Mouse (Mus musculus) v-Abl transformed pro-B cells (cell line): ENCODE data around the gene Fgf15.

ENCODE experiments used
- in situ Hi-C, 2 experiments: fragments of 400-800 bp; cut with MboI; formaldehyde crosslinking; loops; one replicate each; pipeline ENCODE4 v1.15.1; 2025; ENCODE audit not compliant: unreplicated experiment in 2 of 2

The Fgf15 gene

GRCm38 (mm10) chr7:144896294-144897218 is at the start of gene Fgf15:
Gene Fgf15 (plus strand): TSS chr7:144896531.
- in situ Hi-C loops, result loop anchor here in 1 of 2 experiments (5.0 to 10.0 kb wide), 2 partner anchors 304 to 682 kb away; no protein-coding TSS in a partner anchor

DNA sequence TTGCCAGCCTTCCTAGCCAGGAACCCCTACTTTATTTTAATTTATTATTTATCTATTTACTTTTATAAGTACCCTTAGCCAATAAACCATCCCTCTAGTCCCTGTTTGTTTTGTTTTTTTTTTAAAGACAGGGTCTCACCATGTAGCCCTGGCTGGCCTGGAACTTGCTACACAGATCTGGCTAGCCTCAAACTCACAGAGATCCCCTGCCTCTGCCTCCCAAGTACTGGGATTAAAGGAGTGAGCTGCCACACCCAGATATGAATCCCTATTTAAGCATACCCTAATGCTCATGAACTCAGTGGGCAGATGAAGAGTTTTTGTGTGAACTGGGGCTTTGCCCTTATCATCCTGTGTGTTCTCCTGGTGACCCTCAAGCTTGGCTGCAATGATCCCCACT is 49.3 kb upstream of the Fgf15 start, which contains the start of gene Fgf4:
Gene Fgf4, plus strand, starts transcription at position 301 of the 400 bp plus-strand sequence.
- in situ Hi-C loops, result loop anchor here in 1 of 2 experiments (5.0 kb wide), 1 partner anchor 395 kb away; no protein-coding TSS in a partner anchor

GRCm38 (mm10) chr7:144851321-144851720 is 45.0 kb upstream of the Fgf15 start:
- in situ Hi-C loops, result no loop called here

- in situ Hi-C loops, result no loop called here
These were observed 41.4 kb upstream of the Fgf15 start for GRCm38 (mm10) chr7:144854966-144855365.

DNA sequence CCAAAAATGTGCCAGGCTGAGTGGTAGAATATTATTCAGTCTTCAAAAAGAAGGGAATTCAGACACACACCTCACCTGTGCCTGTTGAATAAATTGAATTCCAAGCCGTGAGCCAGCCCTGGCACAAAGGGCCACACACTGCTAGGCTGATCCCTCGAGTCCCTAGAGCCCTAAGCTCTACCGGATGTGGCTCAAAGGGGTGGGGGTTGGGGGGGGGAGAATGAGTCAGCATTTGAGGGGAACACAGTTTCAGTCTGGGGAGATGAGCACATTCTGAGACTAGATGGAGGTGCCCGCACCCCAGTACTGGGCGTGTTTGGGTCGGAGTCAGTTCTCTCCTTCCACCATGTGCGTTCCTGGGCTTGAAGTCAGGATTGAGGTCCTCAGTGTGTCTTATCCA is 39.2 kb upstream of the Fgf15 start:
- in situ Hi-C loops, result no loop called here

GRCm38 (mm10) chr7:144857826-144858342 is 38.4 kb upstream of the Fgf15 start:
- in situ Hi-C loops, result no loop called here

DNA sequence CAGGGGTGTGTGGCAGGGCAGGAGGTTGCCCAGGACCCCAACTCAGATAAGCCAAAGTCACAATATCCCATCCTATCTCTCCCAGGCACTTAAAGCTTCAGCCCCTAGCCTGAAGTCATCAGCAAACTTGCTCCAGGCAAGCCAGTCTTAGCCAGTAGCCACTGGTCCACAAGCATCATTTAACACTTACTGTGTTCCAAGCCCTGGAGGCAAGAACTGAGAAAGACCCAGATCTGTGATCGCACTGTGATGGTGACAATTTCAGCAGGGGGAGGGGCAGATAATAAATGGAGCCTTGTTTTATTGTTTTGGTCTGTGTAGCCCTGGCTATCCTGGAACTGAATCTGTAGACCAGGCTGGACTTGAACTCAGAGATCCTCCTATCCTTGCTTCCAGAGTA is 37.6 kb upstream of the Fgf15 start:
- in situ Hi-C loops, result no loop called here

DNA sequence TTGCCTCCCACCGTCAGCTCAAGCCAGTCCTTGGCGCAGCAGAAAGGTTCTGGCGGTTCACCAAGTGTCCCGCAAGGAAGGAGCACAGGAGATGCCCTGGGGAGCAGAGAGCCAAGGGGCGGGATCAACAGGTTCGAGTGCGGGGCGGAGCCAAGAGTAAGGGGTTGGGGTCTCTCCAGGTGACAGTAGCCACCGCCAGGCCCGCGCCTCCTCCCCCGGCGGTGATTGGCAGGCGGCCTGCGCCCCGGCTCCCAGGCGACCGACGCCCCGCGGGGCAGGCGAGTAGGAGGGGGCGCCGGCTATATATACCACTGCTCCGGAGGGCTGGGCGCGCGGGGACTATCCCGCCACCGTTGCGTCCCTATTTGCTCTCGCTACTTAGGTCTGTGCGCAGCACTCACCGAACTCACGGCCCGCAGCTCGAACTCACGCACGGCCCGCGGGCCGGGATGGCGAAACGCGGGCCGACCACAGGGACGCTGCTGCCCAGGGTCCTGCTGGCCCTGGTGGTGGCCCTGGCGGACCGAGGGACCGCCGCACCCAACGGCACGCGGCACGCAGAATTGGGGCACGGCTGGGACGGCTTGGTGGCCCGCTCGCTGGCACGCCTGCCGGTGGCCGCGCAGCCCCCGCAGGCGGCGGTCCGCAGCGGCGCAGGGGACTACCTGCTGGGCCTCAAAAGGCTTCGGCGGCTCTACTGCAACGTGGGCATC is 35.1 kb upstream of the Fgf15 start:
- in situ Hi-C loops, result no loop called here

GRCm38 (mm10) chr7:144861769-144862070 is 34.6 kb upstream of the Fgf15 start:
- in situ Hi-C loops, result no loop called here

GRCm38 (mm10) chr7:144862126-144862525 is 34.2 kb upstream of the Fgf15 start:
- in situ Hi-C loops, result no loop called here

DNA sequence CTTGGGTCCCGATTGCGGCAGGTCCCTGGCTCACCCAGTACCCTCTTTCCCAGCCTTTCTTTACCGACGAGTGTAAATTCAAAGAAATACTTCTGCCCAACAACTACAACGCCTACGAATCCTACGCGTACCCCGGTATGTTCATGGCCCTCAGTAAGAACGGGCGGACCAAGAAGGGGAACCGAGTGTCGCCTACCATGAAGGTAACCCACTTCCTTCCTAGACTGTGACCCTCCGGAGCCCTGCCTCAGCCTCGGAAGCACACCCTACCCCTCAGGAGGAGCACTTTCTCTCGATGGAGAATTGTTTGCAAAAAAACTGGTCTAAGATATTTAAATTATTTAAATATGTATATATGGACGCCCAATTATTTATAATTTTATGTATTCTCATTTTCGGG is 33.6 kb upstream of the Fgf15 start:
- in situ Hi-C loops, result no loop called here

- in situ Hi-C loops, result no loop called here
These were observed 33.1 kb upstream of the Fgf15 start for GRCm38 (mm10) chr7:144863196-144863595.

DNA sequence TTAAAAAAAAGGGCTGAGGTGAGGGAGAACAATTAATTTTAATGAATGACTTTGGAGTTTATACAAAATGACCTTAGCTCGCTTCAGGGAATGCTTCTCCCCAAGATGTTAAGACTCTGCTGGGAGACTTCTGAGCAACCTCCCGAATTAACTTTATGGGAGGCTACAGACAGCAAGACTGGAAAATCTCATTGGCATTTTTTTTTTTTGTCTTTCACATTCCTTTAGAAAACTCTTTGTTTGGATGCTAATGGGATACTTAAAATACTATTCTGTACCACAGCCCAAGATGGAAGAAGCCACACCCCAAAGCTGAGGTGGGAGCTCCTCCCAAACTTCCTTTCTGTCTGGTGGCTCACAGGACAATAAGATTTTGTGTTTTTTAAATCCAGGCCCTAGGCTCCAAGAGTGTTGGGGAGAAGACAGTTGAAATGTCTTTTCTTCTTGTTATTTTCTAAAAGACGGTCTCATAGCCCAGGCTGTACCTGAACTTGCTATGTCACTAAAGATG is 32.1 kb upstream of the Fgf15 start:
- in situ Hi-C loops, result no loop called here

DNA sequence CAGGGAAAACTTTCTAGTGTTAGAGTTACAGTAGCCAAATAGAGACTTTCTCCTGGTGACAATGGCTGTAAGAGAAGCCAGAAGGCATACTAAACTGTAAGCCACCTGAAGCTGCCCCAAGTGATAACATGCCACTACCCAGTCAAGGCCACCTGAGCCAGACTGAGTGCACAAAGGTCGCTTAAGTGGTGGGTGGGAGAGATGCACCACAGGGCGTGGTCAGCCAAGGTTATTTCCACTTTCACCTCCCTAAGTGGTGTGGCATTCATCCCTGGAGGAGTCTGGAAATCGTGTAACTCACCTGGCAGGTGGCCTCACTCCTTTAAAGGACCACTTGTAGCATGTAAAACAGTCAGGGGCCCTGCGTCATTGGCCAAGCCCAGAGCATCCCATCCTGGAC is 29.2 kb upstream of the Fgf15 start:
- in situ Hi-C loops, result no loop called here

DNA sequence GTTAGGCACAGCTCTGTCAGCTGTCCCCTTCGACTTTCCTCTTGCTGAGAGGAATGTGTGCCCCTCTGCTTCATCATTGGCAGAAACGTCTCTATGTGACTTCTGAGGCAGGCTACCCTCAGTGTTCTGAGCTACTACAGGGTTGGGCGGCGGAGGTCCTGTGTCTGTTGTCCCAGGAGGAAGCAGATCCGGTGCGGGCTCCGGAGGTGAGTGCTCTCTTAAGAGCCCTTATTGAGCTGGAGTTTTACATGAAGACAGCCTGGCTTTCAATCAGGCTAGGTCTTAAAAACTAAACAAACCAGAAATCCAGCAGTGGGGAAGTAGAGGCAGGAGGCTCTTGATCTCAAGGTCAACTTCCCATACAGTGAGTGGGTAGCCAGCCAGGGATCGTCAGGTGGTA is 28.7 kb upstream of the Fgf15 start:
- in situ Hi-C loops, result no loop called here

DNA sequence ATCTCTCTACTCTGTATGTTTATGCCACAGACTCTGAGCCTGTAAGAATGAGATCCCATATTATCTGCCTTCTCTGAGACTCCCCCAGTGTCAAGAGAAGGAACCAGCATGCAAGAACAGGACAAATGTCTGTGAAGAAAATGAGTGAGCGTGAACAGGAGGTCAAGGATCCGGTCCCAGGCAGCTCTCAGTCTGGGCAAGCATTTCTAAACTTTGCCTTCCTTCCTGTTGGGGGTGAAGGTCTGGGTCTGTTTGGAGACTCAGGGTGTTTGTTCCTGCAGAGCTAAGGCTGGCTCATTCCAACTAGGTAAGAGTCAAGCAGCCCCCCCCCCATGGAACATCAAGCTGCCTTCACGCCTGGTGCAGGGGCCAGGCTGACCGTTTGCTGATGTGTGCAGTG is 23.9 kb upstream of the Fgf15 start:
- in situ Hi-C loops, result no loop called here

DNA sequence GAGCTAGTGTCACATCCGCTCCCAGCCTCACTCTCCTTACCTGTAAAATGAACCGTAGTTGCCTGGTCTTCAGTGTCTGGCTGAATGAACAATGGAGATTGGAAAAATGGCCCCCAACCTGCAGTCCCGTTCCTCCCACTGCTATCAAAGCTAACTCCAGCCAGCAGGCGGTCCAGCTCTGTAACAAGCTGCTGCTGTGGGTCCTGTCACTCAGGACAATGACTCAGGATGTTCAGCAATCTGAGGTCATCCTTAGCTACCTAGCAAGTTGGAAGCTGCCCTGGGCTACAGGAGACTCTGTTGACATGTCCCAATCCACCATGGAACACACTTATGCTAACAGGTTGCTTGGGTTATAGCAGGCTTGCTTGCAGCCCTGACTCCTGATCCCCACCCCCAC is 23.2 kb upstream of the Fgf15 start:
- in situ Hi-C loops, result no loop called here

DNA sequence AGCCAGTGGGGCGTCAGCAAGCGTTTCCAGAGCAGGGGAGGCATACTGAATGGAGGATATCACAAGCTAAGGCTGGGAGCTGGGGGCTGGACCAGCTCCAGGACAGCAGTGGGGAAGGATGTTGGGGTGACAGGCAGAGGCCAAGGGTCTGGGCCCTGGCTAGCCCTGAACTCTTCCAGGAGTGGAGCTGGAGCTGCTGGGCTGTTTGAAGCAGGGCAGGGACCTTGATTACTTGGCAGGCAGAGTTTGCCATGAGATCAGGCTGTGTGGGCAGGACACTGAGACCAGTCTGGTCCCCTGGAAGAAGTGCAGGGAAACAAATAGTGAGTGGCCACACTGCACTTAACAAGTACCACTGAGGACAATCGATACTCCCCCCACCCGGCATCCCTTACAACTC is 22.1 kb upstream of the Fgf15 start:
- in situ Hi-C loops, result no loop called here

- in situ Hi-C loops, result no loop called here
These were observed 17.9 kb upstream of the Fgf15 start for GRCm38 (mm10) chr7:144878401-144878800.

DNA sequence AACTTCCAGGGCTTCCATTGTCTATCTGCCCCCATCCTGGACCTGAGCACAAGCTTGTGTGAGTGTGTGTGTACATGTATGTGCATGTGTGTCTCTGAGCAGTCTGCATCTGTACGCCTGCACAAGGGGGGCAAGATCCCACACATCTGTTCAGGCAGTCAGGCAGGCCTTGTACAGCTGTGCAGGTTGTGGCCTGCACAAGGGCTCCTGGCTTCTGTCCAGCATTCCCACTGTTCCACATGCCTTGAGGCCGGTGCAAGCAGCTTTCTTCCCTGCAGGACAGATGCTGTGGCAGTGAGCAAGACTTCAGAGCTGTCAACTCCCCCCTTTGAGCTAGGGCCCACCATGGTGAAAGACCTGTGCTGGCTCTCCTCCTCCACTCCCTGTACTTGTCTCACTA is 13.2 kb upstream of the Fgf15 start:
- in situ Hi-C loops, result no loop called here

- in situ Hi-C loops, result no loop called here
These were observed 8.7 kb upstream of the Fgf15 start for GRCm38 (mm10) chr7:144887672-144888071.
